Mouse (Mus musculus): ENCODE results near the gene Agbl4. TPM values are rescaled to one million over a fixed set of nuclear protein-coding genes. Genes with fewer than 3 reads are reported as not detected.

Agbl4 gene
- polyA plus RNA-seq, 1 experiment: 79.8 TPM

- no peak overlapping the region for H3K4me3 ChIP-seq (ENCODE audit: control insufficient read depth, low read depth, low read length)
- no peaks in the 10 kb centered on the region for H3K27me3 ChIP-seq (ENCODE audit: control insufficient read depth, insufficient read depth, low read length)
- no peak overlapping the region for H3K27ac ChIP-seq (ENCODE audit: control insufficient read depth, insufficient read depth, low read depth, low read length)
Measured at GRCm38 (mm10) chr4:111510129-111510528, 1112.7 kb downstream of the Agbl4 start.

GRCm38 (mm10) chr4:111513921-111514320 lies 1116.5 kb downstream of the Agbl4 start:
- Histone ChIP-seq H3K4me3 (ENCODE audit: control insufficient read depth, low read depth, low read length) (no peak overlapping the region), H3K27ac (ENCODE audit: control insufficient read depth, insufficient read depth, low read depth, low read length) (no peak overlapping the region), H3K36me3 (ENCODE audit: control insufficient read depth, insufficient read depth, low read length) (no peaks in the 10 kb centered on the region), H3K4me1 (ENCODE audit: control insufficient read depth, insufficient read depth, low read length) (no peaks in the 10 kb centered on the region), H3K27me3 (ENCODE audit: control insufficient read depth, insufficient read depth, low read length) (no peaks in the 10 kb centered on the region)
- TF ChIP-seq POLR2A (IDR thresholded peaks at IDR 0.05; ENCODE audit: control insufficient read depth, low read depth, low read length): no peak
- no peak for TF ChIP-seq CTCF (IDR thresholded peaks at IDR 0.05; ENCODE audit: control insufficient read depth, insufficient read depth, insufficient replicate concordance, low read depth, low read length)

More at GRCm38 (mm10) chr4:111510129-111510528, 1112.7 kb downstream of the Agbl4 start:
- Histone ChIP-seq H3K4me1 (ENCODE audit: control insufficient read depth, insufficient read depth, low read length) (no peaks in the 10 kb centered on the region), H3K36me3 (ENCODE audit: control insufficient read depth, insufficient read depth, low read length) (no peaks in the 10 kb centered on the region)
- TF ChIP-seq CTCF (IDR thresholded peaks at IDR 0.05; ENCODE audit: control insufficient read depth, insufficient read depth, insufficient replicate concordance, low read depth, low read length): no peak
- TF ChIP-seq POLR2A (IDR thresholded peaks at IDR 0.05; ENCODE audit: control insufficient read depth, low read depth, low read length): no peak

GRCm38 (mm10) chr4:111516136-111516535 lies 1118.7 kb downstream of the Agbl4 start:
- TF ChIP-seq POLR2A (IDR thresholded peaks at IDR 0.05; ENCODE audit: control insufficient read depth, low read depth, low read length): no peak
- TF ChIP-seq CTCF (IDR thresholded peaks at IDR 0.05; ENCODE audit: control insufficient read depth, insufficient read depth, insufficient replicate concordance, low read depth, low read length): no peak
- no peaks in the 10 kb centered on the region for H3K36me3 ChIP-seq (ENCODE audit: control insufficient read depth, insufficient read depth, low read length)
- no peaks in the 10 kb centered on the region for H3K27me3 ChIP-seq (ENCODE audit: control insufficient read depth, insufficient read depth, low read length)
- H3K27ac ChIP-seq (ENCODE audit: control insufficient read depth, insufficient read depth, low read depth, low read length): no peak overlapping the region
- no peak overlapping the region for H3K4me3 ChIP-seq (ENCODE audit: control insufficient read depth, low read depth, low read length)
- no peaks in the 10 kb centered on the region for H3K4me1 ChIP-seq (ENCODE audit: control insufficient read depth, insufficient read depth, low read length)

GRCm38 (mm10) chr4:111517063-111517792 lies 1119.8 kb downstream of the Agbl4 start:
- Histone ChIP-seq H3K27me3 (ENCODE audit: control insufficient read depth, insufficient read depth, low read length) (no peaks in the 10 kb centered on the region), H3K27ac (ENCODE audit: control insufficient read depth, insufficient read depth, low read depth, low read length) (no peak overlapping the region), H3K36me3 (ENCODE audit: control insufficient read depth, insufficient read depth, low read length) (no peaks in the 10 kb centered on the region), H3K4me1 (ENCODE audit: control insufficient read depth, insufficient read depth, low read length) (no peaks in the 10 kb centered on the region), H3K4me3 (ENCODE audit: control insufficient read depth, low read depth, low read length) (no peak overlapping the region)
- no peak for TF ChIP-seq CTCF (IDR thresholded peaks at IDR 0.05; ENCODE audit: control insufficient read depth, insufficient read depth, insufficient replicate concordance, low read depth, low read length)
- TF ChIP-seq POLR2A (IDR thresholded peaks at IDR 0.05; ENCODE audit: control insufficient read depth, low read depth, low read length): no peak

GRCm38 (mm10) chr4:111518191-111518590 lies 1120.7 kb downstream of the Agbl4 start:
- no peaks in the 10 kb centered on the region for H3K4me1 ChIP-seq (ENCODE audit: control insufficient read depth, insufficient read depth, low read length)
- H3K36me3 ChIP-seq (ENCODE audit: control insufficient read depth, insufficient read depth, low read length): no peaks in the 10 kb centered on the region
- no peaks in the 10 kb centered on the region for H3K27me3 ChIP-seq (ENCODE audit: control insufficient read depth, insufficient read depth, low read length)
- no peak overlapping the region for H3K27ac ChIP-seq (ENCODE audit: control insufficient read depth, insufficient read depth, low read depth, low read length)
- H3K4me3 ChIP-seq (ENCODE audit: control insufficient read depth, low read depth, low read length): no peak overlapping the region
- TF ChIP-seq CTCF (IDR thresholded peaks at IDR 0.05; ENCODE audit: control insufficient read depth, insufficient read depth, insufficient replicate concordance, low read depth, low read length): no peak
- no peak for TF ChIP-seq POLR2A (IDR thresholded peaks at IDR 0.05; ENCODE audit: control insufficient read depth, low read depth, low read length)

- no peak overlapping the region for H3K27ac ChIP-seq (ENCODE audit: control insufficient read depth, insufficient read depth, low read depth, low read length)
- H3K4me3 ChIP-seq (ENCODE audit: control insufficient read depth, low read depth, low read length): no peak overlapping the region
- TF ChIP-seq CTCF (IDR thresholded peaks at IDR 0.05; ENCODE audit: control insufficient read depth, insufficient read depth, insufficient replicate concordance, low read depth, low read length) (no peak), POLR2A (IDR thresholded peaks at IDR 0.05; ENCODE audit: control insufficient read depth, low read depth, low read length) (no peak)
- no peaks in the 10 kb centered on the region for H3K4me1 ChIP-seq (ENCODE audit: control insufficient read depth, insufficient read depth, low read length)
- no peaks in the 10 kb centered on the region for H3K36me3 ChIP-seq (ENCODE audit: control insufficient read depth, insufficient read depth, low read length)
- no peaks in the 10 kb centered on the region for H3K27me3 ChIP-seq (ENCODE audit: control insufficient read depth, insufficient read depth, low read length)
Measured at GRCm38 (mm10) chr4:111519267-111519666, 1121.8 kb downstream of the Agbl4 start.

GRCm38 (mm10) chr4:111520006-111520405 lies 1122.5 kb downstream of the Agbl4 start:
- H3K4me3 ChIP-seq (ENCODE audit: control insufficient read depth, low read depth, low read length): no peak overlapping the region
- no peaks in the 10 kb centered on the region for H3K27me3 ChIP-seq (ENCODE audit: control insufficient read depth, insufficient read depth, low read length)
- no peaks in the 10 kb centered on the region for H3K36me3 ChIP-seq (ENCODE audit: control insufficient read depth, insufficient read depth, low read length)
- no peak overlapping the region for H3K27ac ChIP-seq (ENCODE audit: control insufficient read depth, insufficient read depth, low read depth, low read length)
- TF ChIP-seq POLR2A (IDR thresholded peaks at IDR 0.05; ENCODE audit: control insufficient read depth, low read depth, low read length): no peak
- TF ChIP-seq CTCF (IDR thresholded peaks at IDR 0.05; ENCODE audit: control insufficient read depth, insufficient read depth, insufficient replicate concordance, low read depth, low read length): no peak
- H3K4me1 ChIP-seq (ENCODE audit: control insufficient read depth, insufficient read depth, low read length): no peaks in the 10 kb centered on the region

Measured in testis, adult 2 months (tissue).